Mouse (Mus musculus) kidney, adult 2 months (tissue): Measurements from ENCODE around the gene Espl1.

Experiments used
- CTCF ChIP-seq: fragments of 200-500 bp; conservative IDR thresholded peaks from 2 replicates; pipeline ENCODE4 v1.5.1; 2011; ENCODE audit warnings: low read depth, mild to moderate bottlenecking, control low read depth, low read length, moderate library complexity, mixed read lengths; ENCODE audit not compliant: insufficient read depth, insufficient read length
- POLR2A ChIP-seq: fragments of 200-500 bp; IDR thresholded peaks from one replicate; pipeline ENCODE4 v1.6.1; 2011; ENCODE audit warnings: low read depth, low read length, control low read depth

GRCm38 (mm10) chr15:102308717-102309116 lies 12.7 kb downstream of the Espl1 start:
- TF ChIP-seq CTCF (no peak), POLR2A (no peak)
